Mouse (Mus musculus) cerebellum, adult 2 months (tissue): ENCODE data around the gene Hoxc9. TPM values are rescaled to one million over a fixed set of nuclear protein-coding genes. Genes with fewer than 3 reads are reported as not detected.

Experiments used
- DNase-seq, 2 experiments: peaks; one replicate each; pipeline ENCODE4 v3.0.0; 2021
- H3K27ac ChIP-seq: fragments of 200-500 bp; 2 replicates; pipeline ENCODE4 v1.5.1; 2012; ENCODE audit warnings: low read length, control low read depth, inconsistent platforms; ENCODE audit not compliant: insufficient read depth
- H3K27me3 ChIP-seq: fragments of 200-500 bp; 2 replicates; pipeline ENCODE4 v1.6.1; 2012; ENCODE audit warnings: inconsistent platforms, mild to moderate bottlenecking, low read length, moderate library complexity; ENCODE audit not compliant: control insufficient read depth, insufficient read depth
- H3K4me1 ChIP-seq: fragments of 200-500 bp; 2 replicates; pipeline ENCODE4 v1.6.1; 2011; ENCODE audit warnings: low read length; ENCODE audit not compliant: control insufficient read depth, insufficient read depth
- H3K4me3 ChIP-seq: fragments of 200-500 bp; replicated peaks from 2 replicates; pipeline ENCODE3; 2011; ENCODE audit warnings: mild to moderate bottlenecking, low read depth, low read length, control low read depth; ENCODE audit not compliant: insufficient read depth
- CTCF ChIP-seq: fragments of 200-500 bp; IDR thresholded peaks from 2 replicates; pipeline ENCODE4 v1.5.1; 2011; ENCODE audit warnings: low read depth, mild to moderate bottlenecking, control low read depth, low read length, moderate library complexity, borderline replicate concordance; ENCODE audit not compliant: insufficient read depth
- POLR2A ChIP-seq: fragments of 200-500 bp; IDR thresholded peaks from 2 replicates; pipeline ENCODE4 v1.6.1; 2011; ENCODE audit warnings: low read length, control low read depth, borderline replicate concordance; ENCODE audit not compliant: insufficient read depth
- WGBS: fragments of 180-500 bp; shearing (Covaris S2); methylation state at CpG from one replicate; pipeline ENCODE4 v1.1.7; 2018; 5-methylcytosine and 5-hydroxymethylcytosine counted together
- polyA plus RNA-seq: library from polyadenylated mRNA; depleted of rRNA; stranded (reverse); fragments of >200 nt; gene quantifications from 2 replicates; pipeline ENCODE4 v1.2.3, GENCODE M21; 2012

The Hoxc9 gene
- polyA plus RNA-seq, 1 experiment: not detected

DNA sequence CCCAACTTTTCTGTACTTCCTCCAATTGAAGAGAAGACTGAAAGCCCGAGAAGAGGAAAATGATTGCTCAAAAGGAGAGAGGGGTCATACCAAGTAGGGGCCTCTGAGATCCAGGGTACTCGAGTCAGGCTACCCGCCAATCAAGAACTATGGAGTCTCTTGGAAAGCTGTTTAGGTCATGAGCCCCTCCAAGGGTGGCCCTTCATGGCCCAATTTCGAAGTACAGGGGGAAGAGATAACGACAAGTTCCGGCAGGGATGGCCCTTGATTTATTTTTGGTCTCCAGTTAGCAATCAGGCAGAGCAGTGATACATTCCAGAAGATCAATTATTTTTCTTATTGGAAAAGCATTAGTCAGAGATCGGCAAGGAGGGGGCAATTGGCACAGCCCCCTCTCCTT lies 15.5 kb downstream of the Hoxc9 start:
- no peaks in the 10 kb centered on the region for H3K4me1 ChIP-seq
- WGBS: 5% methylated on average over 7 of the region's 7 CpGs
- H3K27ac ChIP-seq: no peak overlapping the region
- peaks cover 20% of the 10 kb centered on the region; the same call in 1 of the 2 replicates for H3K27me3 ChIP-seq
- no peak for DNase-seq
- TF ChIP-seq POLR2A (no peak), CTCF (no peak)
- no peak overlapping the region for H3K4me3 ChIP-seq

- no peak for TF ChIP-seq POLR2A
- no peak for TF ChIP-seq CTCF
- H3K27ac ChIP-seq: no peak overlapping the region
- WGBS: 2% methylated on average over 11 of the region's 11 CpGs
- no peak for DNase-seq
- H3K4me1 ChIP-seq: no peaks in the 10 kb centered on the region
- no peak overlapping the region for H3K4me3 ChIP-seq
- peaks cover 18% of the 10 kb centered on the region; the same call in 1 of the 2 replicates for H3K27me3 ChIP-seq
Observed at GRCm38 (mm10) chr15:102992206-102992605, 16.0 kb downstream of the Hoxc9 start.

GRCm38 (mm10) chr15:102992863-102993262 lies 16.6 kb downstream of the Hoxc9 start:
- Histone ChIP-seq H3K27me3 (peaks cover 21% of the 10 kb centered on the region; the same call in 1 of the 2 replicates), H3K27ac (no peak overlapping the region), H3K4me1 (no peaks in the 10 kb centered on the region), H3K4me3 (no peak overlapping the region)
- DNase-seq: no peak
- no peak for TF ChIP-seq POLR2A
- no peak for TF ChIP-seq CTCF
- WGBS: 1% methylated on average over 3 of the region's 3 CpGs

DNA sequence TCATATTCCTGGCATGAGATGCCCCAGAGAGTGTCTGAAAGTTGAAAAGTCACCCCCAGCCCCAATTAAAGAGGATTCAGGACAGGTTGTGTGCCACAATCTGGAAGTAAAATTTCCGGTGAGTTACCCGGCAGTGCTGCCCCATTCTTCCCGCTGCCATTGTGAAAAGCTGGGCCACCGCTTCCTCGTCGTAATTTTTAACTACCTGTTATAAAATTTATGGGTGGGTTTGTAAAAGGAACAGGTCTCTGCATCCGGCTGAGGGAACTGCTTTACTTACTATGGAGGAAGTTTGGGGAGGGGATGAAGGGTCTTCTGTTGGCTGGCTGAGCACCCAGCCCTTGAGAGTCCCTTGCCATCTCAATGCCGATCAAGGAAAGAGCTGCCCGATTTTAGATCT lies 20.3 kb downstream of the Hoxc9 start:
- DNase-seq: no peak
- TF ChIP-seq CTCF: no peak
- TF ChIP-seq POLR2A: no peak
- H3K27ac ChIP-seq: no peak overlapping the region
- no peak overlapping the region for H3K4me3 ChIP-seq
- H3K4me1 ChIP-seq: no peaks in the 10 kb centered on the region
- H3K27me3 ChIP-seq: peaks cover 16% of the 10 kb centered on the region; the same call in 1 of the 2 replicates
- WGBS: 3% methylated on average over 9 of the region's 9 CpGs

DNA sequence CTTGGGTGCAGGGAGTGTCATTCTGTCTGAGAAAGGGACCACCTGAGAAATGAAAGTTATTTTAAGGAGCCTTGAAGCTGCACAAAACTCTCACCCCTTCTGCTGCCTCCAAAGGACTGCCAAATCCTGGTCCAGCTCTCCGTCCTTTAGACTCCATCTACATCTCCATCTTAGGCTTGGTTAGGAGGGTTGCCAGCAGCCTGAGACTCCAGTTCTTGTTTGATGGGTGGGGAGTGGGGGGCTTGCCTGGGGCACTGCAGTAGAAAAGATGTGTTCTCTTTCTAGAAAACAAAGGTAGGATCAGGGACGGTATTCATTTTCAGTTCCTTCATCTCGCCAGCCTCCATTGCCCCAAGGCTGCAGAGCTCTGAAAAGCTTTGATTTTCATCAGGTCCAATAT lies 21.2 kb downstream of the Hoxc9 start:
- no peak for DNase-seq
- TF ChIP-seq POLR2A (no peak), CTCF (no peak)
- H3K27me3 ChIP-seq: peaks cover 15% of the 10 kb centered on the region; the same call in 1 of the 2 replicates

DNA sequence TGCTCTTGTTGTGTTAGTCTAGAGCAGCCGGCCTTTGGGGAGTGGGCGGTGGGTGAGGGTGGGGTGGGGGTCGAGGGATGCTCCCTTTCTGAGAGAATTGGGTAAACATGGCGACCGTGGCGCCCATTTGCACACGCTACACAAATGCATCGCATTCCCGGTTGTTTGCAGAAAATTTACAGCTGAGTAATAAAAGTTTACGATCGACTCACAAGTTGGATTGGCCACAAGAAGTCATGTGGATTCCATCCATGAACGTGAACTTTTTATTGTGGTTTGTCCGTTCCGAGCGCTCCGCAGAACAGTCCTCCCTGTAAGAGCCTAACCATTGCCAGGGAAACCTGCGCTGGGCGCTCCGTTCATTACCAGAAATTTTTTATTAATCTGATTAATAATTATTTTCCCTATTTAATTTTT lies 21.7 kb downstream of the Hoxc9 start, which contains the start of gene Hoxc6:
Hoxc6 (plus strand) TSS at position 319 of the 417 bp plus-strand sequence.
- H3K4me1 ChIP-seq: no peaks in the 10 kb centered on the region
- no peak for DNase-seq
- peak within 1 kb of the TSS; percentile 10 for H3K4me3 ChIP-seq
- WGBS: 3% methylated on average over 19 of the region's 19 CpGs
- peaks cover 15% of the 10 kb centered on the region; the same call in 1 of the 2 replicates for H3K27me3 ChIP-seq
- no peak for TF ChIP-seq CTCF
- no peak for TF ChIP-seq POLR2A
- H3K27ac ChIP-seq: no peak within 1 kb of the TSS

More for the DNA sequence above, 21.2 kb downstream of the Hoxc9 start:
- Histone ChIP-seq H3K4me3 (no peak overlapping the region), H3K27ac (no peak overlapping the region), H3K4me1 (no peaks in the 10 kb centered on the region)
- WGBS: 7% methylated on average over 3 of the region's 3 CpGs

DNA sequence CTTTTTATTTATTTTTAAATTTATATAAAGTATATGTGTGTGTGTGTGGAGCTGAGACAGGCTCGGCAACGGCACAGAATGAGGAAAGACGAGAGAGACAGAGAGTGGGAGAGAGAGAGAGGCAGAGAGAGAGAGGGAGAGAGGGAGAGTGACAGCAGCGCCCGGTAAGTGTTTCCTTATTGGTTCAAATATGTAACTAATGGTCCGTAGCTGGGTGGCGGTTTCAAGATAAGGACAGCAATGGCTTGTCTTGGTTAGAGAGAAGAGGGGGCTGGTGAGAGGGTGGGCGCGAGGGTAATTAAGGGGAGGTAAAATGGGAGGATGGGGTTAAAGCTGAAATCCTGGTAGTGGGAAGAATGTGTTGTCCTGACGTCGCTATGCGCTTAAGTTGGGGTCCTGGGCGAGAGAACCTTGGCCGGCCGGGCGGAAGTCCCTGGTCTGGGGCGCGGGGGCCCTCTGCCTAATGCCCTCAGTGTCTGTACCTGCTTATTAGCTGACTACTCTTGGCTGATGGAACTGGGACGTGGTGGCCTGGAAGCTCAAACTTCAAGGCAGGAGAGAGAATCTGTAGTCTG lies 22.5 kb downstream of the Hoxc9 start:
- 4% methylated on average over 19 of the region's 19 CpGs for WGBS
- no peak overlapping the region for H3K27ac ChIP-seq
- H3K4me3 ChIP-seq: peak overlapping the region; percentile 10
- no peaks in the 10 kb centered on the region for H3K4me1 ChIP-seq
- no peak for DNase-seq
- TF ChIP-seq POLR2A (no peak), CTCF (no peak)
- peaks cover 15% of the 10 kb centered on the region; the same call in 1 of the 2 replicates for H3K27me3 ChIP-seq

DNA sequence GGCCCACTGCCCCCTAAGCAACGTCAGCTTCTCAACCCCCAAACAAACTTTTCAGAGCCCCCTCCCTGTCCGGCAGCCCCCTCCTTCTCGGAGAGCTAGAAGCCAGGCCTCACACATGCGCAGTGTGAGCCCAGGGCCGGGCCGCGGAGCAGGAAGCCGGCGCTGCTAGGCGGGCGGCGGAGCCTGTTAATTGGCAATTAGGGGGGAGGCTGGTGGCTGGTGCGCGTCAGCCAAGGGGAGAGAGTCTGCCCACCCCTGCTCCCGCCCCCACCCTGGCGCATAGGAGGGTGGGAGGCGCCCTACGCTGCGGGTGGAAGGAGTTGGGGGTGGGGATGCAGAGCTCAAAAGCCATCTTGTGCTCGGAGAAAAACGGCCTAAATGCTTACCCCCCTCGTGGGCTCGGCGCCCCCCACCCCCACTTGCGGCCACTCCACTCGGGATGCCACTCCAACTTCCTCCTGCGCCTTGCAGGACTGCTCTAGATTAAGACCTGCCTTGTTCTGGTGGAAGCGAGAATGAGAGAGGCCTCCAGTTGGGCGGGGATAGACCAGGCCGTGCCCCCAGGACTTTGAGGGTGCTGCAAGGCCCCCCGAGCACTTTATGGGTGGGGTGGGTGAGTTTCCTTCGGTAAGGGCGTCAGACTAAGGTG lies 23.1 kb downstream of the Hoxc9 start:
- under 1% methylated on average over 33 of the region's 33 CpGs for WGBS
- Histone ChIP-seq H3K27me3 (peaks cover 15% of the 10 kb centered on the region; the same call in 1 of the 2 replicates), H3K4me3 (peak overlapping the region; percentile 17), H3K4me1 (no peaks in the 10 kb centered on the region), H3K27ac (no peak overlapping the region)
- no peak for TF ChIP-seq POLR2A
- no peak for TF ChIP-seq CTCF
- DNase-seq: peak; percentile 37 to 39
